Mouse (Mus musculus) MEL (cell line): ENCODE measurements at regions not wholly inside any gene's neighbourhood (a gene's known extent, or its start where the extent isn't known, plus 50 kb on each side); places are given as distances from the start of the nearest gene placed in this dataset.
"Not testable (repeated sequence)": the region's sequence is repeated elsewhere in the genome, so short reads cannot be mapped to it uniquely, and the experiment has no call there.

Source experiments
- CTCF ChIP-seq, 3 experiments: IDR thresholded peaks in 2 of 3; conservative IDR thresholded peaks in 1 of 3; 2 replicates each; pipeline ENCODE4 v1.5.1; 2011 to 2012; ENCODE audit warnings: low read length in 3 of 3, low read depth in 2 of 3, mild to moderate bottlenecking in 2 of 3, improper control_type of control experiment in 1 of 3, inconsistent platforms in 1 of 3, mixed read lengths in 1 of 3, moderate library complexity in 1 of 3; ENCODE audit not compliant: control insufficient read depth in 1 of 3, insufficient read depth in 1 of 3, poor library complexity in 1 of 3, severe bottlenecking in 1 of 3
- E2F4 ChIP-seq: IDR thresholded peaks from 2 replicates; pipeline ENCODE4 v1.6.1; 2011; ENCODE audit warnings: low read depth, low read length, improper control_type of control experiment, borderline replicate concordance
- MAX ChIP-seq: IDR thresholded peaks from 2 replicates; pipeline ENCODE4 v1.6.1; 2011; ENCODE audit warnings: low read length, improper control_type of control experiment
- UBTF ChIP-seq: IDR thresholded peaks from 2 replicates; pipeline ENCODE4 v1.6.1; 2012; ENCODE audit warnings: low read depth, mild to moderate bottlenecking, inconsistent platforms, low read length, improper control_type of control experiment, moderate library complexity, borderline replicate concordance; ENCODE audit not compliant: insufficient read depth

DNA sequence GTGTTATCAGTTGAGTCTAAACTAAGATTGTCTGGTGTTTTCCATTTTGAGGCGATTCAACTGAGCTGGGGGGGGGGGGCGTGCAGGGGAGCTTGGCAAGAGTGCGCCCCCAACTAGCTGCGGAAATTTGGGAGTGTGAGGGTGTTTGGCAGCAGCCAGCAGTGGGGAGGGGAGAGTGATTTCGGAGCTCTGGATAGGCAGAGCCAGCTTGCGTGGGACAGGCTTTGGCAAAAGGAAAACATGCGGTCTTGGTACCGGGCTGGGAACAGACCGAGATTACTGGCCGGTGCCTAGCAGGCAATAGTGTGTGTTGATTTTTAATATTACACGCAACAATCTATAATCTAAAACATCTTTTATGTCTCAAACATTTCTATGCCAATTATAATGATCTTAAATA is 199.4 kb upstream of the Cdk6 start:
- not testable (repeated sequence) for TF ChIP-seq CTCF (IDR thresholded peaks at IDR 0.05 in 2 of 3, conservative IDR thresholded peaks at IDR 0.05 in 1 of 3; ENCODE audit: control insufficient read depth in 1 of 3, insufficient read depth in 1 of 3, low read depth in 2 of 3, low read length in 3 of 3, poor library complexity in 1 of 3, severe bottlenecking in 1 of 3); E2F4; UBTF; MAX
